Mouse (Mus musculus): Measurements from ENCODE around the gene Mybpc2. TPM values are rescaled to one million over a fixed set of nuclear protein-coding genes. Genes with fewer than 3 reads are reported as not detected.
A peak's percentile ranks its signal among the peaks of the same experiment; 100 is the strongest.

The Mybpc2 gene
- polyA plus RNA-seq, 1 experiment from 2014 or later, result 0.09 TPM

- no peaks in the 10 kb centered on the region for H3K9me3 ChIP-seq (ENCODE audit: control insufficient read depth, low read length)
- H3K27me3 ChIP-seq (ENCODE audit: control insufficient read depth, insufficient read depth, low read length), result peaks cover 15% of the 10 kb centered on the region
- H3K9ac ChIP-seq (ENCODE audit: low read length), result 0 out of 2 replicates have a peak overlapping the region, but pooled peaks have one; percentile 14
- no peak overlapping the region for H3K4me2 ChIP-seq (ENCODE audit: low read depth, severe bottlenecking)
- H3K4me1 ChIP-seq (ENCODE audit: control insufficient read depth, insufficient read depth, low read length), result peaks cover 3% of the 10 kb centered on the region
- no peak overlapping the region for H3K27ac ChIP-seq (replicated peaks; ENCODE audit: low read depth, low read length)
- no peak for DNase-seq (ENCODE audit: low spot score)
- H3K36me3 ChIP-seq (ENCODE audit: control insufficient read depth, insufficient read depth, low read length), result no peaks in the 10 kb centered on the region
- 0 out of 2 replicates have a peak, but pooled peaks have one; percentile 26 for ATAC-seq (ENCODE audit: insufficient number of reproducible peaks, low FRiP score, low TSS enrichment, low read depth)
- no peak overlapping the region for H3K4me3 ChIP-seq (ENCODE audit: low read depth, low read length)
- 23% methylated on average over 4 of the region's 4 CpGs for WGBS
These were observed 50.0 kb downstream of the Mybpc2 start for GRCm38 (mm10) chr7:44474419-44474818.

DNA sequence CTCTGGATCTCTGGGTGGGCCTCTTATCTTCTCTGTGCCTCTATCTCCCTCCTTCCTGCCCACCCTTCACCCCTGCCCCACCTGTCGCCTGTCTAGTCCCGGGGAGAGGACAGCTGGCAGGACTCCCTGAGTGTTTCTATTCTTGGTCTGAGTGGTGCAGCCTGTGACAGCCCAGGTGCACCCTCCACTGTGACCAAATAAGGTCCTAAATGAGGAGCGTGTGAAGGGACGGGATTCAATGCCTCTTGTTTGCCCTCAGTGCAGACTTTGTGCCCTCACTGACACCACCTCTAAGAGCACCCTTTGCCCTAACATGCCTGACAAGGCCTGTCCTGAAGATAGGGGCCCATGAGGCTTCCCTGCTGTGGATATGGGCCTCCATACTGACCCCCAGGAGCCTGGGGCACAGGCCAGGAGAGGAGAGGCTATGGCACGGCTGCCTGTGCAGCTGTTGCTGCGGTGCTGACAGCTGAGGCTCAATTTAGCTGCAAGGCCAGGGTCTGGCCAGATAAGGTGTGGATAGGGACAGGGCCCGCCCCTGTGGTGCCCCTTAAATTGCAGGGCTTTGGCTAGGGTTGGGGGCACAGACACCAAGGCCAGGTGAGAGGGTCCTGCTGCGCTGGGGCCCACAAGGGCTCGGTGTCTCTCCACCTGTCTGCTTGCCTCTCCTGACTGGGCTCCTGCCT, 51.4 kb downstream of the Mybpc2 start:
- peaks cover 15% of the 10 kb centered on the region for H3K27me3 ChIP-seq (ENCODE audit: control insufficient read depth, insufficient read depth, low read length)
- H3K27ac ChIP-seq (replicated peaks; ENCODE audit: low read depth, low read length), result no peak overlapping the region
- 53% methylated on average over 9 of the region's 9 CpGs for WGBS

GRCm38 (mm10) chr7:44472558-44472885, 51.9 kb downstream of the Mybpc2 start:
- no peak overlapping the region for H3K4me3 ChIP-seq (ENCODE audit: low read depth, low read length)
- H3K36me3 ChIP-seq (ENCODE audit: control insufficient read depth, insufficient read depth, low read length), result no peaks in the 10 kb centered on the region
- H3K4me1 ChIP-seq (ENCODE audit: control insufficient read depth, insufficient read depth, low read length), result peaks cover 6% of the 10 kb centered on the region
- no peak overlapping the region for H3K27ac ChIP-seq (replicated peaks; ENCODE audit: low read depth, low read length)
- ATAC-seq (ENCODE audit: insufficient number of reproducible peaks, low FRiP score, low TSS enrichment, low read depth) (no peak), DNase-seq (ENCODE audit: low spot score) (no peak)
- WGBS, result 27% methylated on average over 1 of the region's 1 CpGs
- H3K27me3 ChIP-seq (ENCODE audit: control insufficient read depth, insufficient read depth, low read length), result peaks cover 12% of the 10 kb centered on the region
- H3K4me2 ChIP-seq (ENCODE audit: low read depth, severe bottlenecking), result no peak overlapping the region
- H3K9ac ChIP-seq (ENCODE audit: low read length), result no peak overlapping the region
- no peaks in the 10 kb centered on the region for H3K9me3 ChIP-seq (ENCODE audit: control insufficient read depth, low read length)

More for the DNA sequence above, 51.4 kb downstream of the Mybpc2 start:
- Histone ChIP-seq H3K9me3 (ENCODE audit: control insufficient read depth, low read length) (no peaks in the 10 kb centered on the region), H3K9ac (ENCODE audit: low read length) (peak overlapping the region; percentile 14; the same call in 1 of the 2 replicates), H3K4me2 (ENCODE audit: low read depth, severe bottlenecking) (no peak overlapping the region), H3K4me3 (ENCODE audit: low read depth, low read length) (no peak overlapping the region), H3K36me3 (ENCODE audit: control insufficient read depth, insufficient read depth, low read length) (no peaks in the 10 kb centered on the region), H3K4me1 (ENCODE audit: control insufficient read depth, insufficient read depth, low read length) (peaks cover 6% of the 10 kb centered on the region)
- DNase-seq (ENCODE audit: low spot score), result no peak
- no peak for ATAC-seq (ENCODE audit: insufficient number of reproducible peaks, low FRiP score, low TSS enrichment, low read depth)

GRCm38 (mm10) chr7:44471880-44472557, 52.4 kb downstream of the Mybpc2 start:
- H3K27ac ChIP-seq (replicated peaks; ENCODE audit: low read depth, low read length), result no peak overlapping the region
- 48% methylated on average over 6 of the region's 6 CpGs for WGBS
- no peak for DNase-seq (ENCODE audit: low spot score)

DNA sequence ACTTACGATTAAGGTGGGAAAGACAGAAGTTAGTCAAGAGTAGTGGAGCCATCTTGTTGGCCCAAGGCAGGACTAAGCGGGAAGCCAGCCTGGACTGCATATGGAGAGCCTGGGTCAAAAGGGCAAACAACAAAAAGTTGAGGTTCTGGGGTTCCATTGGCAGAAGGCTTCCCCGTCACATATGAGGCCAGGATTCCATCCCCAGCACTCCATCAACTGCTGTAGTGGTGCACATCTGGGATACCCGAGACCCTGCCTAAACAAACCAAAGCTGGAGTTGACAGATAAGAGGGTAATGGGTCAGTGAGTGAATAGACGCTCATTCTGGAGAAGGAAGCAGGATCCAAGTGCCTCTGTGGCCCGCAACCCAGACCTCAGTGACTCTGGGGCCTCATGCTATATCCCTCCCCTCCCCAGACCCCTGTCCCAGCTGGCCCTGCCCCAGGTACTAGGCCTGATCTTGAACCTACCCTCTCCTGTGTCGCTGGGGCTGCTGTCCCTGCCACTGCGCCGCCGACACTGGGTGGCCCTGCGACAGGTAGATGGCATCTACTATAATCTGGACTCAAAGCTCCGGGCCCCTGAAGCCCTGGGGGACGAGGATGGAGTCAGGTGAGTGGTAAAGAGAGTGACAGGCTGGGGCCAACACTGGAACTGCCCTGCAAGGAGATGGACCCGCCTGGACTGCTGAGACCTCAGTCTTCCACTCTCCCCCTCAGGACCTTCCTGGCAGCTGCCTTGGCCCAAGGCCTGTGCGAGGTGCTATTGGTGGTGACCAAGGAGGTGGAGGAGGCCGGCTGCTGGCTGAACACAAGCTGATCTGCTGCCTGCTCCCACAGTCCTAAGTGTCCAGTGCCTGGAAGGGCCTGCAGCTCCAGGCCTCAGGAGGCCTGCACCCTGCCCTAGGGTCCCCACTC, 53.5 kb downstream of the Mybpc2 start:
- 80% methylated on average over 16 of the region's 16 CpGs for WGBS
- H3K9ac ChIP-seq (ENCODE audit: low read length), result no peak overlapping the region

More at GRCm38 (mm10) chr7:44471880-44472557, 52.4 kb downstream of the Mybpc2 start:
- H3K9ac ChIP-seq (ENCODE audit: low read length), result no peak overlapping the region
- peaks cover 10% of the 10 kb centered on the region for H3K4me1 ChIP-seq (ENCODE audit: control insufficient read depth, insufficient read depth, low read length)
- H3K9me3 ChIP-seq (ENCODE audit: control insufficient read depth, low read length), result no peaks in the 10 kb centered on the region
- no peak for ATAC-seq (ENCODE audit: insufficient number of reproducible peaks, low FRiP score, low TSS enrichment, low read depth)
- H3K4me3 ChIP-seq (ENCODE audit: low read depth, low read length), result no peak overlapping the region
- H3K36me3 ChIP-seq (ENCODE audit: control insufficient read depth, insufficient read depth, low read length), result no peaks in the 10 kb centered on the region
- peaks cover 12% of the 10 kb centered on the region for H3K27me3 ChIP-seq (ENCODE audit: control insufficient read depth, insufficient read depth, low read length)
- no peak overlapping the region for H3K4me2 ChIP-seq (ENCODE audit: low read depth, severe bottlenecking)

GRCm38 (mm10) chr7:44469677-44470675, 54.5 kb downstream of the Mybpc2 start:
- Histone ChIP-seq H3K9me3 (ENCODE audit: control insufficient read depth, low read length) (no peaks in the 10 kb centered on the region), H3K27me3 (ENCODE audit: control insufficient read depth, insufficient read depth, low read length) (peaks cover 4% of the 10 kb centered on the region), H3K27ac (replicated peaks; ENCODE audit: low read depth, low read length) (no peak overlapping the region), H3K4me2 (ENCODE audit: low read depth, severe bottlenecking) (no peak overlapping the region), H3K4me1 (ENCODE audit: control insufficient read depth, insufficient read depth, low read length) (peaks cover 10% of the 10 kb centered on the region), H3K4me3 (ENCODE audit: low read depth, low read length) (no peak overlapping the region), H3K9ac (ENCODE audit: low read length) (no peak overlapping the region), H3K36me3 (ENCODE audit: control insufficient read depth, insufficient read depth, low read length) (no peaks in the 10 kb centered on the region)
- ATAC-seq (ENCODE audit: insufficient number of reproducible peaks, low FRiP score, low TSS enrichment, low read depth) (no peak), DNase-seq (ENCODE audit: low spot score) (no peak)
- 94% methylated on average over 16 of the region's 16 CpGs for WGBS

More for the DNA sequence above, 53.5 kb downstream of the Mybpc2 start:
- Histone ChIP-seq H3K4me1 (ENCODE audit: control insufficient read depth, insufficient read depth, low read length) (peaks cover 10% of the 10 kb centered on the region), H3K36me3 (ENCODE audit: control insufficient read depth, insufficient read depth, low read length) (no peaks in the 10 kb centered on the region), H3K4me2 (ENCODE audit: low read depth, severe bottlenecking) (no peak overlapping the region), H3K9me3 (ENCODE audit: control insufficient read depth, low read length) (no peaks in the 10 kb centered on the region), H3K27me3 (ENCODE audit: control insufficient read depth, insufficient read depth, low read length) (peaks cover 12% of the 10 kb centered on the region), H3K4me3 (ENCODE audit: low read depth, low read length) (no peak overlapping the region), H3K27ac (replicated peaks; ENCODE audit: low read depth, low read length) (no peak overlapping the region)
- DNase-seq (ENCODE audit: low spot score) (no peak), ATAC-seq (ENCODE audit: insufficient number of reproducible peaks, low FRiP score, low TSS enrichment, low read depth) (no peak)

DNA sequence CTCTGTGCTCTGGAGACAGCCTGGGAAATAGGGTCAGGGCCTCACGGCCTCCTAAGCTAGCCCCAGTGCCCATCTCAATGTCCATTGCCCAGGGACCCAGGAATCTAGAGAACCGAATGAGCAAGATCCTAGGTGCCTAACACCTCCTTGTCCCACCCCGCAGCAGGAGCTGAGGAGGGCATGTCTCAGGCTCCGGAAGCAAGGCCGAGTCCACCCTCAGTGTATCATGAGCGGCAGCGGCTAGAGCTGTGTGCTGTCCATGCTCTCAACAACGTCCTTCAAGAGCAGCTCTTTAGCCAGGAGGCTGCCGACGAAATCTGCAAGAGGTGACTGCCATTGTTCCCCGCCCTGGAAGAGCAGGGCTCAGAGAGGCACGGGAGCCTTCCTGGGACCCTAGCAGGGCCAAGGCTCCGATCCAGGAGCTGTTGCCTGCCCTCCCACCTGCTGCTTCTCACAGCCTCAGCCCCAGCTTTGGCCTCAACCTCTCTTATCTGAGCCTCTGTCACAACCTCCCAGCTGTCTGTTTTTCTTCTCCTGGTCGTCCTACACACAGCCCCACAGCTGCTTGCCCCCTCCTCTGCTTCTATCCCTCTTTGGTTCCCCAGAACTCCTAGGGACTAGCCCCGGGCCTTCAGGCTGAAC, 55.7 kb downstream of the Mybpc2 start:
- Histone ChIP-seq H3K9ac (ENCODE audit: low read length) (peak overlapping the region; percentile 70; the same call in 1 of the 2 replicates), H3K36me3 (ENCODE audit: control insufficient read depth, insufficient read depth, low read length) (no peaks in the 10 kb centered on the region), H3K27ac (replicated peaks; ENCODE audit: low read depth, low read length) (no peak overlapping the region), H3K27me3 (ENCODE audit: control insufficient read depth, insufficient read depth, low read length) (peaks cover 5% of the 10 kb centered on the region), H3K4me1 (ENCODE audit: control insufficient read depth, insufficient read depth, low read length) (peaks cover 7% of the 10 kb centered on the region; the same call in 1 of the 2 replicates), H3K4me2 (ENCODE audit: low read depth, severe bottlenecking) (peak overlapping the region; percentile 64), H3K4me3 (ENCODE audit: low read depth, low read length) (peak overlapping the region; percentile 63), H3K9me3 (ENCODE audit: control insufficient read depth, low read length) (no peaks in the 10 kb centered on the region)
- DNase-seq (ENCODE audit: low spot score), result no peak
- WGBS, result 73% methylated on average over 15 of the region's 15 CpGs
- ATAC-seq (ENCODE audit: insufficient number of reproducible peaks, low FRiP score, low TSS enrichment, low read depth), result no peak

Data from limb, embryonic 11.5 days (tissue).